Mouse (Mus musculus) large intestine, adult 2 months (tissue): ENCODE data around the gene Lactbl1. TPM values are rescaled to one million over a fixed set of nuclear protein-coding genes. Genes with fewer than 3 reads are reported as not detected.
A peak's percentile ranks its signal among the peaks of the same experiment; 100 is the strongest.

Experiments
- DNase-seq: peaks from one replicate; pipeline ENCODE4 v3.0.0-alpha.2; 2012; ENCODE audit warnings: low read depth, low spot score
- WGBS: fragments of 180-500 bp; shearing (Covaris S2); methylation state at CpG from one replicate; pipeline ENCODE4 v1.1.7; 2018; 5-methylcytosine and 5-hydroxymethylcytosine counted together
- polyA plus RNA-seq: library from polyadenylated mRNA; depleted of rRNA; stranded (reverse); fragments of >200 nt; gene quantifications from 2 replicates; pipeline ENCODE4 v1.2.3, GENCODE M21; 2012; rRNA removed

Lactbl1 gene
- 0.07 TPM in 1 of 2 replicates, not detected in the other for polyA plus RNA-seq

- no peak for DNase-seq
- WGBS, result 72% methylated on average over 6 of the region's 6 CpGs
Observed at GRCm38 (mm10) chr4:136622388-136622787, at the start of gene Lactbl1. Gene Lactbl1, plus strand, starts transcription at chr4:136622621.

GRCm38 (mm10) chr4:136581885-136582284 is 40.5 kb upstream of the Lactbl1 start:
- WGBS, result 92% methylated on average over 3 of the region's 3 CpGs
- DNase-seq, result no peak

GRCm38 (mm10) chr4:136587221-136587827 is 35.1 kb upstream of the Lactbl1 start:
- 82% methylated on average over 4 of the region's 4 CpGs for WGBS
- no peak for DNase-seq

- WGBS, result 89% methylated on average over 4 of the region's 4 CpGs
- DNase-seq, result no peak
Observed at GRCm38 (mm10) chr4:136588003-136588402, 34.4 kb upstream of the Lactbl1 start.

DNA sequence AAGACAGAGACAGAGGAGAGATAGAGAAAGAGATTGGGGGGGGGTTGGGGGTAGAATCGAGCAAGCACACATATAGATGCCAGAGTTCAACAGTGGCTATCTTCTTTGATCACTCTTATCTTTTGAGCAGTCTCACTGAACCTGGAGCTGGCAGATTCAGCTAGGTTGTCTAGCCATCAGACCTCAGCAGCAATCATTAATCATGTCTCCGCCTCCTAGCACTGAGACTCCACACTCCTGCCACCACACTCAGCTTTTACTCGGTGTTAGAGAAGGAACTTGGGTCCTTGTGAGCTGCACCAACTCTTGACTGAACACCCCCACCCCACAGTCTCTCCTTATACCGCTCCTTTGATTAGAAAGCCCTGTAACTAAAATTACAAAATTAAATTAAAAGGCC is 30.3 kb upstream of the Lactbl1 start:
- no peak for DNase-seq
- WGBS, result 55% methylated on average over 4 of the region's 4 CpGs

DNA sequence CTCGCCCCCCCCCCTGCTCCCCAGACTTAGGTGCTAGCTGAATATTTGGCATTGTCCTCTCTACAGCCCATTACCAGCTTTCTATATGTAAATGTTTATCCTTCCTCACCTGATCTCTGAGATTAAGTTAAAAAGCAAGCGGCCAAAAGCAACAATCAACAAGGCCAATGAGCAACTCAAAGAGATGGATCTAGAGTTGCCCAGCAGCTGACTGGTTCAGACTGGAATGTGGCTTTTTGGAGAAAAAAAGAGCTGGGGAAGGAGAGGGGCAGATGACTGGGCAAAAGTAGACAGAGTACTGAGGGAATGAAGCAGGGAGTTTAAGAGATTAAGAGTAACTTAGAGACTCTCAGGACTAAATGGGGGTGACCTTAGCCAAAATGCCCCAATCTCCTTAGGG is 28.4 kb upstream of the Lactbl1 start:
- no peak for DNase-seq
- 88% methylated on average over 2 of the region's 2 CpGs for WGBS

DNA sequence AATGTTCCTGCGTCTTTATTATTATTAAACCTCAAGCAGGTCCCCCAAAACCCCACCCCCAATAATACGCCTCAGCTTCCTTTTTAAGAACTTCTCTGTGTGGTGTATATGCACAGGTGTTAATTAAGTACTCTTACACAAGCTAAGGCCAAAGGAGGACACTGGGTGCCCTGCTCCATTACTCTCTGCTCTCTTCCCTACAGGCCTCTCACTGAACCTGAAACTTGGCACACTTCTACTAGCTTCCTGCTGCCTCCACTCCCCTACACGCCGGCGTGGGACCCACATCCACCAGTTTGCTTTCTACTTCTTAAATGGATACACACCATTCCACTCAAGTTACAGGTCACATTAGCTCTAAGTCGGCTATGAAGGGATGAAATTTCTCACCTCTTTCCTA is 27.2 kb upstream of the Lactbl1 start:
- DNase-seq, result no peak

GRCm38 (mm10) chr4:136598268-136598876 is 24.0 kb upstream of the Lactbl1 start:
- WGBS, result 69% methylated on average over 7 of the region's 7 CpGs

More for the DNA sequence above, 27.2 kb upstream of the Lactbl1 start:
- WGBS, result 74% methylated on average over 6 of the region's 6 CpGs

DNA sequence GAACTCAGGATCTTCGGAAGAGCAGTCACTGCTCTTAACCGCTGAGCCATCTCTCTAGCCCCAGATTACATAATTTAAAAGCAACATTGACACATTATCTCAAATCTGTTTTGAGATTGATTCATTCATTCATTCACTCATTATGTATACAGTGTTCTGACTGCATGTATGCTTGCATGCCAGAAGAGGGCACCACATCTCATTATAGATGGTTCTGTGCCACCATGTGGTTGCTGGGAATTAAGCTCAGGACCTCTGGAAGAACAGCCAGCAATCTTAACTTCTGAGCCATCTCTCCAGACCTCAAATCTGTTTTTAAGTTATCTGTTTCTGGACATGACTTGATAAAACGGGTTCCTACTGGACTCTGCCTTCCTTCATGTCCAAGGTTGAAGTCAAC is 22.6 kb upstream of the Lactbl1 start:
- WGBS, result 97% methylated on average over 3 of the region's 3 CpGs
- no peak for DNase-seq

More at GRCm38 (mm10) chr4:136598268-136598876, 24.0 kb upstream of the Lactbl1 start:
- DNase-seq, result no peak

DNA sequence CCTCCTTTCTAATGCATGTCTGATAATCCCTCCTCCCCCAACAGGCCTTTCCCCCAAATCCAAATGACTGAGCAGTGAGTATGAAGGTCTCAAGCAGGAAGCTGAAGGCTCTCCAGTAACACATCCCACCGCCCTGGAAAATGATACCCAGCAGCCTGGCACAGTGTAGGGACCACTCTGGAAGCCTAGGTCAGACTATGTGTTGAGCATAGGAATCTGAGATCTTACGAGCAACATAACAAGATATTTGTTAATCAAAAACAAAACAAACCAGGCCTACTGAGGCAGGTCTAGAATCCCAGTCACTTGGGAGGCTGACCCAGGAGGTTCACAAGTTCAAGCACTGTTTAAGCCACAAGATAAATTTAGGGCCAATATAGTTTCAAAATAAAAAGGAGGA is 21.9 kb upstream of the Lactbl1 start:
- 87% methylated on average over 2 of the region's 2 CpGs for WGBS
- no peak for DNase-seq

DNA sequence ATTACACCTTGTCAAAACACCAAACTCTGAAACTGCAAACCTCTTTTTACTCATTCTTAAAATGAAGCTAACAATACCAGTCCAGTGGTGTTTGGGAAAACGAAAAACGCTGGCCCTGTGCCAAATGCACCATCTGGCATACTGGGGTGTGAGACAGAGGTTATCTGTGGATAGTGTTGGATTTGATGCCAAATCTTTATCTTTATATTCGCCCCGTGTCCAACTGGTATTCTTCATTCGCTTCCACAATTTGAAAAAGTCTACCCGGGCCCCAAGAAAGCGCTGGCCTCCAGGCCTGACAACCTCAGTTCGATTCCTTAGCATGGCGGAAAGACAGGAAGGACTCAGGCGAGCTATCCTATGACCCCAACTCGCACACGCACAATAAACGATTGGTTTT is 20.9 kb upstream of the Lactbl1 start:
- DNase-seq, result no peak
- WGBS, result under 1% methylated on average over 13 of the region's 13 CpGs

DNA sequence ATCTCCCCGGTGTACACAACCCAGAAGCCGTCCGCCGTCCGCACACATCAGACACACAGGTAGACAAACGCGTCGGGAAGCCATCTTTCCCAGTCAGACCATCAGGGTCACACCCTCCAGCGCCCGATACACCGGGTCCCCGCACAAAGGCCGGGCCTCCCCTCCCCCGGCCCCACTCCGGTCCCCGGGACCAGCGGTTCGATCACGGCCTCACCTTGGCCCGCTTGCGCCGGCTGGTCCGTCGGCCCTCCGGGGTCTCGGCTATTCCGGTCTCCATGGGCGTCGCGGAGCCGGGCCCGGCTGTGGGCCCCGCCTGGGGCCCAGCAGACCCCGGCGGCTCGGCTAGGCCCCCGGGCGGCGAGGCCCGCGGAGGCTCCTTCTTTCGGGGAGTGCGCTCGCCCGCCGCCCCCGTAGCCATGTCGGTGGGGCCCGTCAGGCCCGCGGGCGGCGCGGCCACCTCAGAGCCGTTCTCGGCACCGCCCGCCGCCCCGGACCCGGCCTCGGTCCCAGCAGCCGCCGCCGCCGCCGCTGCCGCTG is 20.3 kb upstream of the Lactbl1 start:
- DNase-seq, result no peak
- under 1% methylated on average over 66 of the region's 68 CpGs for WGBS

DNA sequence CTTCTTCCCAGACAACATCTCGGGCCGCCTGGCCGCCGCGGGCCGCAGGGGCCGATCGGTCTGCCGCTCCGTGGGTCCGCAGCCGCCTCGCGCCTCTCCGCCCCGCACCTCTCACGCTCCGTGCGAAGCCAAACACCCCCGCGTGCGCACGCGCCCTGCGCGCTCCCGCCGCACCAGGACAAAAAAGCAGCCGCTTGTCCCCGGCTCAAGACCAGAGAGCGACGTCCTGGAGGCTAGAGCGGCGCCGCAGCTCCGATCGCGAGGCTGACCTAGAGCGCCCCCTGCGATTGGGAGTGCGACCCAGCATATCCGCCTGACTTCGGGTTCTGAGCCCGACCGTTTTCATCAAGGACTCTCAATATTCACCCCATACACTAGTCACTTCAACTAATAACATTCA is 19.9 kb upstream of the Lactbl1 start, which contains the start of gene Kdm1a:
Gene Kdm1a, minus strand, starts transcription at position 156 of the 400 bp plus-strand sequence.
- 1% methylated on average over 45 of the region's 45 CpGs for WGBS
- DNase-seq, result peak; percentile 73

DNA sequence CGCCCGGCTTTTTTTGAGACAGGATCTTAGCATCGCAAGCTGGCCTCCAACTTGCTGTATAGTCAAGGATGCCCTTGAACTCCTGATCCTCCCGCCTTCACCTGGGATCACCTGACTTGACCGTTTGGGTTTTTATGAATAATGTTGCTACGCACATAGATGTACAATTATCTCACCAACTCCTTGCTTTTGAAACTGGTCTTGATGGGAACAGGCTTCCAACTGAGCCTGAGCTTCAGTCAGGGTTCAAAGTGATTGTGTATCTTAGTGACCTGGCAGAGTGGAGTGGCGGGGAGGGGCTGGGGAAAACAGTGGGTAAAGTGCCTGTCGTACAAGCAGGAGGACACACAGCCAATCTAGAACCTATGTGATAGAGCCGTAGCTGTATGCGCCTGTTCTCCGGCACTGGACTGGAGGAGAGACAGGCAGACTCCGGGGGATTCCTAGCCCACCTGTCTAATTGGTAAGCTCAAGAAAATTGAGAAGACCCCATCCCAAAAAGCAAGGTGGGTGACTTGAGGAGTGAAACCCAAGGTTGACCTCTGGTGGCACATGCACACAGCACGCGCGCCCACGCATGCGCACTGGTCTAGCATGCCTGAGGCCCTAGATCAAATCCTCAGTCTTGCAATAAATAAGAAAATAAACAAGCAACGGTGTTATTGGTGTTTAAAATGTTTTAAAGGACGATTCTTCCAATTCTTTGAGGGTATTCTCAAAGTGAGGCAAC is 16.5 kb upstream of the Lactbl1 start:
- WGBS, result 87% methylated on average over 19 of the region's 19 CpGs

DNA sequence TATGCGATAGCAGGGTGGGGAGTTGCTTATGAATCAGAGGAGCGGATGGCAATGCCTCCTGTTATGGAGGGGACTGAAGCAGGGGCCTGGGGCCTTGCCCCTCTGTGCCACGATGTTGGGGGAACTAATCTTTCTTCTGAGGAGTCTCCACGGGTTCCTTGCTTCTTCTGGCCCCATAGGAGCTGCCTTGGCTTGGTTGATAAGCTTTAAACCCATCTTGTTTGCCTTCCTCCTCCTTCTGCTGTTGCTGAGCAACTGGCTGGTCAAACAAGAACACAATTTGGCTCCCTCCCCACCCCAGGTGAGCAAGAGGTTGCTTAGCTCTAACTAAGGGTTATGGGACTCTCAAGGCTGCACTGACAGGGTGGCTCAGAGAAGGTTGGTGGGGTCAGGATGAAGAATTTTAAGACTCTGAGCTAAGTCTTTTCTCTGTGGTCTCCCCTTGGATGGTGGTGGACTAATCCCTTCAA is 12.0 kb upstream of the Lactbl1 start, which contains the start of gene Tex46:
Gene Tex46, plus strand, starts transcription at position 51 of the 470 bp plus-strand sequence.
- DNase-seq, result no peak
- WGBS, result 50% methylated on average over 4 of the region's 4 CpGs

More for the DNA sequence above, 16.5 kb upstream of the Lactbl1 start:
- no peak for DNase-seq

GRCm38 (mm10) chr4:136613657-136614056 is 8.8 kb upstream of the Lactbl1 start:
- DNase-seq, result no peak
- WGBS, result 50% methylated on average over 7 of the region's 7 CpGs

GRCm38 (mm10) chr4:136621336-136621735 is 1.1 kb upstream of the Lactbl1 start:
- peak; percentile 45 for DNase-seq
- WGBS, result 0% methylated on average over 1 of the region's 1 CpGs

GRCm38 (mm10) chr4:136621956-136622355 is 465 bp upstream of the Lactbl1 start:
- DNase-seq, result no peak
- 53% methylated on average over 5 of the region's 5 CpGs for WGBS

- 61% methylated on average over 6 of the region's 6 CpGs for WGBS
- no peak for DNase-seq
Observed at GRCm38 (mm10) chr4:136626590-136626989, 4.2 kb downstream of the Lactbl1 start.
